Mouse (Mus musculus) intestine, embryonic 14.5 days (tissue): ENCODE measurements around the gene Mrtfb. TPM values are rescaled to one million over a fixed set of nuclear protein-coding genes. Genes with fewer than 3 reads are reported as not detected.

Source experiments
- ATAC-seq: fragments of 200-750 bp; cut with Nextera tagmentation; replicated peaks from 2 replicates; pipeline ENCODE4 v1.8.0; 2017; ENCODE audit warnings: low read depth, moderate number of reproducible peaks, moderate TSS enrichment, moderate library complexity; ENCODE audit not compliant: low FRiP score, low TSS enrichment
- DNase-seq: peaks from one replicate; pipeline ENCODE4 v3.0.0-alpha.2; 2018; ENCODE audit warnings: low spot score
- H3K27ac ChIP-seq: fragments of 300-500 bp; sonication (generic); 2 replicates; pipeline ENCODE4 v1.5.1; 2014; ENCODE audit warnings: low read depth, mild to moderate bottlenecking, control low read depth
- H3K27me3 ChIP-seq: fragments of 300-500 bp; sonication (generic); replicated peaks from 2 replicates; pipeline ENCODE4 v1.6.1; 2014; ENCODE audit warnings: low read length, control low read depth; ENCODE audit not compliant: control insufficient read depth, insufficient read depth
- H3K36me3 ChIP-seq: fragments of 300-500 bp; sonication (generic); 2 replicates; pipeline ENCODE4 v1.6.1; 2014; ENCODE audit warnings: low read length, control low read depth; ENCODE audit not compliant: control insufficient read depth, insufficient read depth
- H3K4me1 ChIP-seq: fragments of 300-500 bp; sonication (generic); replicated peaks from 2 replicates; pipeline ENCODE4 v1.6.1; 2014; ENCODE audit warnings: low read length, control low read depth, mixed read lengths; ENCODE audit not compliant: control insufficient read depth, insufficient read depth
- H3K4me2 ChIP-seq: fragments of 300-500 bp; sonication (generic); 2 replicates; pipeline ENCODE4 v1.6.1; 2014; ENCODE audit warnings: low read length
- H3K4me3 ChIP-seq: fragments of 300-500 bp; sonication (generic); 2 replicates; pipeline ENCODE4 v1.5.1; 2014; ENCODE audit warnings: low read depth, low read length, control low read depth, mixed read lengths
- H3K9ac ChIP-seq: fragments of 300-500 bp; sonication (generic); 2 replicates; pipeline ENCODE4 v1.6.1; 2014; ENCODE audit warnings: mild to moderate bottlenecking, low read length
- H3K9me3 ChIP-seq: fragments of 300-500 bp; sonication (generic); 2 replicates; pipeline ENCODE4 v1.6.1; 2016; ENCODE audit warnings: low read length, control low read depth; ENCODE audit not compliant: control insufficient read depth
- WGBS: fragments of 180-500 bp; shearing (Covaris S2); extraction: QIAGEN DNeasy Blood & Tissue Kit; methylation state at CpG from one replicate; pipeline ENCODE4 v1.1.7; 2014; 5-methylcytosine and 5-hydroxymethylcytosine counted together
- polyA plus RNA-seq: library from polyadenylated mRNA; unstranded; fragments of >200 nt; fragmentation: Nextera tagmentation; extraction: Ambion mirVana; gene quantifications from 2 replicates; pipeline ENCODE4 v1.2.1, GENCODE M21; 2014

Mrtfb gene
- polyA plus RNA-seq, 1 experiment from 2014 or later = 33.0 TPM

DNA sequence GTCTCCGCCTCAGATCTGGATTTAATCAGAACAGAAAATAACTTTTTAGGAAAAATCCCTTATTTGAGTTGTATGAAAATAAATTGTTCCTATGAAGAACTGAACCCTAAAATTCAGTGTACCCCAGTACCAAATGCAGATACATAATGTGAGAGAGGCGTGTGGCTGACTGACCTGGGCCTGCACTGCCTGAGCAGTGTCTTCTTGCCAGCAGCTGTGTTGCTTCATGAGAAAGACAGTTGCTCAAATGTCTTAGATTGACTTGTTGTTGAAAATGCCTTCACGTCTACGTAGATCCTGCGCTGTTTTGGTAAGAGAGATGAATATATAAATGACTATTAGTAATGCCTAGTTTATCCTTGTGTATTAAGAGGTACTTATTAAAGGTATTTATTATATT lies 104.6 kb downstream of the Mrtfb start:
- 66% methylated on average over 5 of the region's 5 CpGs for WGBS

DNA sequence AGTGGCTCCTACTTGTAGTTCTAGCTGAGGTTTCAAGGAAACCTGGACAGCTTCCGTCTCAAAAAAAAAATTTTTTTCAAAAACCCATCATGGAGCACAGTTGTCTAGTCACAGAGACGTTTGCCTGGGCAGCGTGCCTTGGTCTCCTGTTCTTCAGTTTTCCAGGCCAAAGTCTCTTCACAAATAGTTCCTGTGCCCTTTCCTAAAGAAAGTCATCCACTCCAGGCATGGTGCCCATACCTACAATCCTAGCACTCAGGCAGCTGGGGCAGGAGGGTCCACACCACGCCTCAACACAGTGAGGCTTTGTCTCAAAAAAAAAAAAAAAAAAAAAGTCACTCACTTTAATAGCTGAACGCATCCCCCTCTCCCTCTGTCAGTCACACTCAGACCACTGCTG lies 106.9 kb downstream of the Mrtfb start:
- Histone ChIP-seq H3K27me3 (no peaks in the 10 kb centered on the region), H3K9me3 (no peaks in the 10 kb centered on the region), H3K4me3 (no peak overlapping the region), H3K4me1 (peaks cover 28% of the 10 kb centered on the region), H3K9ac (no peak overlapping the region), H3K36me3 (no peaks in the 10 kb centered on the region), H3K4me2 (no peak overlapping the region), H3K27ac (no peak overlapping the region)
- ATAC-seq (no peak), DNase-seq (no peak)
- 76% methylated on average over 5 of the region's 5 CpGs for WGBS

More for the DNA sequence above, 104.6 kb downstream of the Mrtfb start:
- H3K4me1 ChIP-seq = peaks cover 22% of the 10 kb centered on the region
- no peak overlapping the region for H3K27ac ChIP-seq
- H3K9ac ChIP-seq = no peak overlapping the region
- H3K27me3 ChIP-seq = no peaks in the 10 kb centered on the region
- H3K9me3 ChIP-seq = no peaks in the 10 kb centered on the region
- no peak for DNase-seq
- no peak overlapping the region for H3K4me3 ChIP-seq
- no peaks in the 10 kb centered on the region for H3K36me3 ChIP-seq
- ATAC-seq = no peak
- H3K4me2 ChIP-seq = no peak overlapping the region

DNA sequence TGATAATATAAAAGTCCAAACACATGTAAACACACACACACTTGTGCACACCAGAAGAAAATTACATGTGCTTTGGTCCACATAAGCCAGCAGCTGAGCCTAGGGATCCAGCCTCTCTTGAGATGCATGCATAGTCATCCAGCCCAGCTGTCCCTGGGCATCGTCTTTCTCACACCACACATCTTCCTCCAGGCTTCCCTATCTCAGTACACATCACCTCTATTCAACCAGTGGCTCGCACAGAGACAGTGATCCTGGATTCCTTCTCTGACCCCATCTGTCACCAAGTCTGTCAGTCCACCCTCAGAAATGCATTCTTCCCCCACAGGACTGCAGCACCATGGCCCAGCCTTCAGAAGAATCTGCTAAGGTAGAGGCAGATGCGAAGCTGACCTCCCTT lies 107.9 kb downstream of the Mrtfb start:
- Histone ChIP-seq H3K4me1 (peaks cover 18% of the 10 kb centered on the region), H3K4me2 (no peak overlapping the region), H3K4me3 (no peak overlapping the region), H3K27ac (no peak overlapping the region), H3K9me3 (no peaks in the 10 kb centered on the region), H3K27me3 (no peaks in the 10 kb centered on the region), H3K9ac (no peak overlapping the region), H3K36me3 (0 out of 2 replicates have a peak, but pooled peaks cover under 1% of the 10 kb centered on the region)
- DNase-seq (no peak), ATAC-seq (no peak)
- whole genome bisulfite sequencing = 30% methylated on average over 3 of the region's 3 CpGs

DNA sequence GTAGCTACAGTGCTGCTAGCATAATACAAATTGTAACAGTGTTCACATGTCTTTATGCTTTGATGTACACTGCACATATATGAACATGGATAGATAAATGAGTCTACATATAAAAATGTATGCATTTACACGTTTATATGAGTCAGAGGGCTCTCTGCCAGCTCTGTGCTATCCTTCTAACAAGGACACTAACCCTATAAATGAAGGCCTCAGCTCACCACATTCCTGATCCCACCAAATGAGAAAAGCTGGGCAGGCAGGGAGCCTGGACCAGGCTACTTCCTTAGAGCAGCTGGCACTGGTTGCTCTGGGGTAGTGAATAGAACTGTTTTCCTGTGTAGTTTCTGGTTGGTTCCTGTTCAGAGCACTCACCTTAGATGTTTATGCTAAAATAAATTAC lies 110.0 kb downstream of the Mrtfb start:
- DNase-seq = no peak
- Histone ChIP-seq H3K4me2 (no peak overlapping the region), H3K36me3 (0 out of 2 replicates have a peak, but pooled peaks cover 3% of the 10 kb centered on the region), H3K9me3 (no peaks in the 10 kb centered on the region), H3K9ac (no peak overlapping the region), H3K4me3 (no peak overlapping the region), H3K27me3 (no peaks in the 10 kb centered on the region), H3K4me1 (peaks cover 14% of the 10 kb centered on the region), H3K27ac (peak overlapping the region; percentile 54)
- 38% methylated on average over 1 of the region's 1 CpGs for WGBS
- ATAC-seq = no peak

DNA sequence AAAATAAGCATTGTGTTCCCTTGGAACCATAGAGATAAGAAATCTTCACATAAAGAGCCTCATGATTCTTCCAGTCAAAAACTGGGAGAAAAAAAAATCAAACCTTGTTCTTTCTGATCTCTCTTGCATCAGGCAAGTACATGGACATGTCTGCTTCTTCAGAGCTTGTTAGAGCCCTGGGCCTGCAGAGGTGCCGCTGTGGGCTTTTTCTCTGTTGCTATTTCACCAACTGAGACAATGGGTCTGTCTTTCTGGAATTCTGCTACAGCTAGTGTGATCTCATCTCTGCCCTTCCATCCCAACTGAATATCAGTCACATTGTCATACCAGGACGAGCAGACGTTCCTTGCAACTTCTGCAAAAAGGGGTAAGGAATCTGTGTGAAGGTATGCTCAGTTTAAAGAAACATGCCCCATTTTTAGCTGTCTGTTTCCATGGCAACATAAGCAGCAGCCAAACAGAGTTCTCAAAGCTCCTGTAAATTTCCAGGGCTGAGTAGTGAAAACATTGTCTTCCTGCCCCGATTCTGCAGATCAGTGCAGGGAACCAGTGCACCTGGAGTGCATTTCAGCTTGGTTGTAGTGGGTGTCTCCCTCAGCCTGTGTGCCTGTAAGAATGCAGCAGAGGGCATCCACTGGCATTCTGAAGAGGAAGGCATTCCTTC lies 110.7 kb downstream of the Mrtfb start:
- Histone ChIP-seq H3K4me3 (no peak overlapping the region), H3K27me3 (no peaks in the 10 kb centered on the region), H3K4me2 (no peak overlapping the region), H3K9ac (no peak overlapping the region), H3K36me3 (0 out of 2 replicates have a peak, but pooled peaks cover 3% of the 10 kb centered on the region), H3K4me1 (peaks cover 21% of the 10 kb centered on the region), H3K27ac (peak overlapping the region; percentile 54), H3K9me3 (no peaks in the 10 kb centered on the region)
- ATAC-seq (peak; percentile 26; the same call in 1 of the 2 replicates), DNase-seq (no peak)
- 13% methylated on average over 4 of the region's 4 CpGs for WGBS

DNA sequence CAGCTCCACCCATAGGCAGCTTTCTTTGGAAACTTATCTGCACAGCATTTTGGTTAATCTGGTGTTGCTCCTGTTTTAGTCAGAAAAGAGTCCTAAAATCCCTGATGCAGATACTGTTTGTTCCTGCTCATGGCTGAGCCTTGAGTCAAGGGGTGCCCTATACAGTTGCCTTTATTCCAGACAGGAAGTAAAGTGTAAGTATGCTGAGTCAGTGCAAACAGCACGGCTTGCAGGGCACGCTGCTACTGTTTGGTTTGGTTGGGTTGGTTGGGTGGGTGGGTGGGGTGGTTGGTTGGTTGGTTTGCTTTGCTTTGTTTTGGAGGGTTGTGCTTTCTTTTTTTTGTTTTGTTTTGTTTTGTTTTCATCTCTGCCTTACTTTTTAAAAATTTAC lies 111.2 kb downstream of the Mrtfb start:
- H3K4me1 ChIP-seq = peaks cover 22% of the 10 kb centered on the region
- H3K27ac ChIP-seq = peak overlapping the region; percentile 36; the same call in 1 of the 2 replicates
- H3K4me3 ChIP-seq = no peak overlapping the region
- H3K9ac ChIP-seq = no peak overlapping the region
- H3K36me3 ChIP-seq = 0 out of 2 replicates have a peak, but pooled peaks cover 3% of the 10 kb centered on the region
- no peak overlapping the region for H3K4me2 ChIP-seq
- WGBS = 32% methylated on average over 2 of the region's 2 CpGs
- no peaks in the 10 kb centered on the region for H3K9me3 ChIP-seq
- DNase-seq (no peak), ATAC-seq (0 out of 2 replicates have a peak, but pooled peaks have one; percentile 4)
- no peaks in the 10 kb centered on the region for H3K27me3 ChIP-seq

DNA sequence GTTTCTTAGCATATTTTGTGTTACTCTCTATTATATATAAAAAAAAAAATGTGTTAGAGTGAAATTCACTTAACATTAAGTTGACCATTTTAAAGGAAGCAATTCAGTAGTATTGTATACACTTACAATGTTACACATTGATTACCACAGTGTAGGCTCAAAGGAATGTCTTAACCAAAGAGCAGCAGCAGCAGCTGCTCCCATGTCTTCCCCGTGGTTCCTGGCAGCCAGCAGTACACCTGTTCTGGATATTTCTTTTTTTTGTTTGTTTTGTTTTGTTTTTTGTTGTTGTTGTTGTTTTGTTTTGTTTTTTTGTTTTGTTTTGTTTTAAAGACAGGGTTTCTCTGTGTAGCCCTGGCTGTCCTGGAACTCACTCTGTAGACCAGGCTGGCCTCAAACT lies 112.4 kb downstream of the Mrtfb start:
- no peaks in the 10 kb centered on the region for H3K9me3 ChIP-seq
- no peak for DNase-seq
- no peak overlapping the region for H3K4me3 ChIP-seq
- peaks cover 3% of the 10 kb centered on the region; the same call in 1 of the 2 replicates for H3K36me3 ChIP-seq
- 70% methylated on average over 1 of the region's 1 CpGs for WGBS
- ATAC-seq = no peak
- no peak overlapping the region for H3K27ac ChIP-seq
- H3K4me1 ChIP-seq = peaks cover 22% of the 10 kb centered on the region
- no peak overlapping the region for H3K4me2 ChIP-seq
- no peaks in the 10 kb centered on the region for H3K27me3 ChIP-seq
- no peak overlapping the region for H3K9ac ChIP-seq

DNA sequence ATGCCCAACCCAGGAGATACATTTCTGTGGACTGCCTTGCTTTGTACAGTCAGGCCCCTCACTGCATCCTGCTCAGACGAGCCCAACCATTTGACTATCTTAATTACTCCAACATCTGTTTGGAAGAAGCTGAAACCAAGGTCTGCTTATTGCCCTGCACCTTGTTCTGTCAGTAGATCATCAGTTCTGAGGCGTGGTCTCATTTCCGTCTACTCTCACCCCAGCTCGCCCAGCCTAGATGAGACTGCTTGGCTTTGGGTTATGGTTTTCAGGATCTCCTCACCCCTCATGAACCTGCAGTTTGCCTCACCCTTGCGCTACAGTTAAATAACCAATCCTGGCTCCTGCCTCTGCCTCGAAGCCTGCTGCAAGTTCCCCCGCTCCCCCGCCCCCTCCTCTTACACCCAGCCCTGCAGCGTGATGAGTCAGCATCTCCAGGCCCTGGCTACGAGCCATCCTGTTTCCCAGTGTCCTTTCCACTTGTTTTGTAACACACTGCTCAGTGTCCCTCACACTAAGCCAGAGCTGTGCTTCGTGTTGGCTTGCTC lies 115.5 kb downstream of the Mrtfb start:
- 14% methylated on average over 11 of the region's 11 CpGs for WGBS
- peak; percentile 73 for DNase-seq
- Histone ChIP-seq H3K27me3 (no peaks in the 10 kb centered on the region), H3K9ac (no peak overlapping the region), H3K4me3 (no peak overlapping the region), H3K4me2 (0 out of 2 replicates have a peak overlapping the region, but pooled peaks have one; percentile 4), H3K27ac (no peak overlapping the region), H3K36me3 (peaks cover 3% of the 10 kb centered on the region; the same call in 1 of the 2 replicates), H3K4me1 (peaks cover 16% of the 10 kb centered on the region), H3K9me3 (no peaks in the 10 kb centered on the region)
- ATAC-seq = peak; percentile 74
